Mouse (Mus musculus) forebrain, embryonic 10.5 days (tissue): ENCODE results near the gene Exosc5. TPM values are rescaled to one million over a fixed set of nuclear protein-coding genes. Genes with fewer than 3 reads are reported as not detected.

Experiments used
- DNase-seq: peaks from one replicate; pipeline ENCODE4 v3.0.0-alpha.2; 2017; ENCODE audit warnings: low spot score; ENCODE audit errors: extremely low spot score
- H3K27ac ChIP-seq: fragments of 300-500 bp; sonication (generic); 2 replicates; pipeline ENCODE4 v1.5.1; 2016; ENCODE audit warnings: mild to moderate bottlenecking
- H3K27me3 ChIP-seq: fragments of 300-500 bp; sonication (generic); 2 replicates; pipeline ENCODE4 v1.6.1; 2016; ENCODE audit warnings: mild to moderate bottlenecking; ENCODE audit not compliant: poor library complexity, severe bottlenecking
- H3K36me3 ChIP-seq: fragments of 300-500 bp; sonication (generic); replicated peaks from 2 replicates; pipeline ENCODE4 v1.6.1; 2016; ENCODE audit warnings: mild to moderate bottlenecking, moderate library complexity
- H3K4me1 ChIP-seq: fragments of 300-500 bp; sonication (generic); 2 replicates; pipeline ENCODE4 v1.6.1; 2016
- H3K4me3 ChIP-seq: fragments of 300-500 bp; sonication (generic); 2 replicates; pipeline ENCODE4 v1.5.1; 2016; ENCODE audit warnings: mild to moderate bottlenecking, moderate library complexity
- H3K9me3 ChIP-seq: fragments of 300-500 bp; sonication (generic); 2 replicates; pipeline ENCODE4 v1.6.1; 2016; ENCODE audit warnings: mild to moderate bottlenecking, moderate library complexity
- WGBS: fragments of 180-500 bp; shearing (Covaris S2); methylation state at CpG from one replicate; pipeline ENCODE4 v1.1.7; 2016; 5-methylcytosine and 5-hydroxymethylcytosine counted together
- polyA plus RNA-seq: library from polyadenylated mRNA; unstranded; fragments of >200 nt; fragmentation: Nextera tagmentation; extraction: Ambion mirVana; gene quantifications from 2 replicates; pipeline ENCODE4 v1.2.1, GENCODE M21; 2016

The Exosc5 gene
- polyA plus RNA-seq, 1 experiment from 2014 or later = 82.1 TPM

DNA sequence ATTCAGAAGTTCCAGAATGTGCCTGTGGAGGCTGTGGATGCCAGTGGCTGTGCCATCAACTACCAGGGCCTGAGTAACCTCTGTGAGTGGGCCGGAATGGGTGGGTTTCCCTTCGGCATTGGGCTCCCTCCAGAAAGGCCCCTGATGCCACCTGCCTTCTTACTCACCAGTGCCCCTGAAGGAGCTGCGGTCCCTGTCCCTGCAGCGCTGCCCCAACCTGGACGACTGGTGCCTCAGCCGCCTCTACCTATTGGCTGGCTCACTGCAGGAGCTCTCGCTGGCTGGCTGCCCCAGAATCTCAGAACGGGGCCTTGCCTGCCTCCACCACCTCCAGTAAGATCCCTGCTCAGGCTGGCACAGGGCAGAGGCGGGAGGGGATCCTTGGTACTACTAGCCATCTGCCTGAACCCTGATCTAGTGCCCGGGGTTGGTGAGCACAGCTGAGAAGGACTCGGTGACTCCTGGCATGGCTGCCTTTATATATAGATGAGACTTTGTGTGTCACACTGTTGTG is 35.0 kb upstream of the Exosc5 start:
- Histone ChIP-seq H3K4me1 (peaks cover 28% of the 10 kb centered on the region), H3K27me3 (peaks cover 28% of the 10 kb centered on the region), H3K4me3 (no peak overlapping the region), H3K36me3 (peaks cover 22% of the 10 kb centered on the region), H3K27ac (no peak overlapping the region), H3K9me3 (no peaks in the 10 kb centered on the region)
- WGBS = 88% methylated on average over 11 of the region's 11 CpGs
- DNase-seq = no peak

DNA sequence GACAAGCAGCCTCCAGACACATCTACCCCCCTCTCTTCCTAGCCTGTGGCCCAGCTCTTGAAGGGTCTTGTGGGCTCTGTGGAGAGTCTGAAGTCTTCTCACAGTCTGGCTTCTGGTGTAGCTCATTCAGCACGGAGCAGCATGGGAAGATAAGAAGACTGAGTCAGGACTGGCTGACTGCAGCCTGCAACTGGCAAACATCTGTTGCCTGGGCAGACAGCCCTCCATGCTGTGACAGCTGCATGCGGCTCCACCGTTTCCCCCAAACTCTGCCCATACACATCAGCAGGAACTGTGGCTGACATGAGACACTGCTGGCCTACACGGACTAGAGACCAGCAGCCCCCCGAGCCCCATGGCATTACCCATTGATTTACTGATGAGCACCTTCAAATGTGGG is 34.1 kb upstream of the Exosc5 start:
- peaks cover 22% of the 10 kb centered on the region for H3K36me3 ChIP-seq
- H3K27me3 ChIP-seq = peaks cover 33% of the 10 kb centered on the region
- DNase-seq = no peak
- no peak overlapping the region for H3K4me3 ChIP-seq
- H3K4me1 ChIP-seq = peaks cover 21% of the 10 kb centered on the region
- WGBS = 82% methylated on average over 5 of the region's 5 CpGs
- no peaks in the 10 kb centered on the region for H3K9me3 ChIP-seq
- H3K27ac ChIP-seq = no peak overlapping the region

DNA sequence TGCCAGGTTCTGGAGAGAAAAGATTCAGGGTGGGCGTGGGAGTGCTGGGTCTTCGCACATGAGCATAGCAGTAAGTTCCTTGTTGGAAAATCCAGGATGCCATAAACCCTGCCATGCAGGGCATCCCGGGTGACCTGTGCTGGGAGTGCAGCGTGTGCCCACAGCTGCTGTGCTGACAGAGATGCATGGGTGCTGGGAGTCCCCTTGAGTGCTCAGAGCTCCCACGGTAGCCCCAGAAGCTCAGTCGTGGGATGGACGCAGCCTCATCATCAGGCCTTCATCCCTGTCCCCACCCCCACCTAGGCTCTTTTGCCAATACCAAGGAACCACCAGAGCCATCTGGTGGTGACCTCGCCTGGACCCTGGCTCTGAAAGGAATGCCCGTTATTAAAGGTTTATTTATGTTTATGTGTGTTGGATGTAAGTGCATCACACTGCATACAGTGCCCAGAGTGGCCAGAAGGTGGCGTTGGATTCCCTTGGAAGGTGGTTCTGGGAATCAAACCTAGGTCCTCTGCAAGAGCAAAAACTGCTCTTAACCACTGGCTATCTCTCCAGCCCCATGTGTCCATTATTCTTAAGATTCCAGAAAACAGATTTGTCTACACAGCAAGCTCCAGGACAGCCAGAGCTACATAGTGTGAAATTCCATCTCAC is 33.2 kb upstream of the Exosc5 start:
- DNase-seq = no peak
- peaks cover 17% of the 10 kb centered on the region for H3K4me1 ChIP-seq
- H3K36me3 ChIP-seq = peaks cover 31% of the 10 kb centered on the region
- peaks cover 33% of the 10 kb centered on the region for H3K27me3 ChIP-seq
- no peak overlapping the region for H3K27ac ChIP-seq
- H3K4me3 ChIP-seq = no peak overlapping the region
- WGBS = 78% methylated on average over 10 of the region's 10 CpGs
- no peaks in the 10 kb centered on the region for H3K9me3 ChIP-seq

DNA sequence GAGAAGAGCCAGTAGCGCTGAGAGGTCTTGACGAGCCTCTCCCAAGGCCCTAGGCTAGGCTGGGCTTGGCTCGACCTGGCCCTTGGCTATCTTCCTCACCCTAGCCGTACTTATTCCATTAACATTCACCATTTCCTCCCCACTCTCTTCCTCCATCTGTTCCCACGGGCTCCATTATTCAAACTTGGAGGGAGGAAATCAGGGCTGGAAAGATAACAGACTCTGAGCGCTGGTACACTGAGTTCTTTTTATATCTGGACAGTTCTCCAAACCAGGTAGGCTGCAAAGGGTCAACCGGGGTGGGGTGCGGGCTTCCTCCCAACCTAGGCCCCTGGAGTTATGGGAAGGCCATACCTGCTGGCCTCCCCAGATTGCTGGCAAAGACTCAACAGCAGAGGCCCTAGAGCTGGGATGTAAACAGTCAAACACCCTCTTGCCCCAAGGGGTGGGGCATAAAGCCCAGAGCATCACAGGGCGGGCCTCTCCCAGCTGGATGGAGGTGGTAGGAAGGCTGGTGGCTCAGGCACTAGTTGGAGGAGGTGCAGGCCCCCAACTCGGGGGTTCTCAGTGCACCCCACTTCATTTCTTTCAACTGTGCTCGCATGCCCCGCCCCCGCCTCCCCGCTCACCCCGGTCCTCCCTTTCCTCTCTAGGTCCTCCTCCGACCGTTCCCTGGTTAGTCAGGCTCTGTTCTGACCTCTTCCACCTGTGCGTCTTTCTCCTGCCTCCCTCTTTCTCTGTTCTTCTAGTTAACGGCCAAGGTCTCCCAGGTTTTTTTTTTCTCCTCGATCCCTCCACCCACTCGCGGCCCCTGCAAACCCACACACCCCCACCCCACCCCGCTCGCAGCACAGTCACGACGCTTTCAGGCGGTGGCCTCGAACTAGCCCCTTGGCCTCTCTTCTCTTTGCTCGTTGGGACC is 32.2 kb upstream of the Exosc5 start, which contains the start of gene B3gnt8:
TSS of gene B3gnt8 (plus strand) at position 146 of the 922 bp plus-strand sequence.
- H3K27ac ChIP-seq = peak within 1 kb of the TSS; percentile 62
- H3K27me3 ChIP-seq = peaks cover 33% of the 10 kb centered on the region
- peaks cover 40% of the 10 kb centered on the region for H3K36me3 ChIP-seq
- peak within 1 kb of the TSS; percentile 48 for H3K4me3 ChIP-seq
- 21% methylated on average over 29 of the region's 29 CpGs for WGBS
- H3K9me3 ChIP-seq = no peaks in the 10 kb centered on the region
- H3K4me1 ChIP-seq = peaks cover 17% of the 10 kb centered on the region
- DNase-seq = no peak

DNA sequence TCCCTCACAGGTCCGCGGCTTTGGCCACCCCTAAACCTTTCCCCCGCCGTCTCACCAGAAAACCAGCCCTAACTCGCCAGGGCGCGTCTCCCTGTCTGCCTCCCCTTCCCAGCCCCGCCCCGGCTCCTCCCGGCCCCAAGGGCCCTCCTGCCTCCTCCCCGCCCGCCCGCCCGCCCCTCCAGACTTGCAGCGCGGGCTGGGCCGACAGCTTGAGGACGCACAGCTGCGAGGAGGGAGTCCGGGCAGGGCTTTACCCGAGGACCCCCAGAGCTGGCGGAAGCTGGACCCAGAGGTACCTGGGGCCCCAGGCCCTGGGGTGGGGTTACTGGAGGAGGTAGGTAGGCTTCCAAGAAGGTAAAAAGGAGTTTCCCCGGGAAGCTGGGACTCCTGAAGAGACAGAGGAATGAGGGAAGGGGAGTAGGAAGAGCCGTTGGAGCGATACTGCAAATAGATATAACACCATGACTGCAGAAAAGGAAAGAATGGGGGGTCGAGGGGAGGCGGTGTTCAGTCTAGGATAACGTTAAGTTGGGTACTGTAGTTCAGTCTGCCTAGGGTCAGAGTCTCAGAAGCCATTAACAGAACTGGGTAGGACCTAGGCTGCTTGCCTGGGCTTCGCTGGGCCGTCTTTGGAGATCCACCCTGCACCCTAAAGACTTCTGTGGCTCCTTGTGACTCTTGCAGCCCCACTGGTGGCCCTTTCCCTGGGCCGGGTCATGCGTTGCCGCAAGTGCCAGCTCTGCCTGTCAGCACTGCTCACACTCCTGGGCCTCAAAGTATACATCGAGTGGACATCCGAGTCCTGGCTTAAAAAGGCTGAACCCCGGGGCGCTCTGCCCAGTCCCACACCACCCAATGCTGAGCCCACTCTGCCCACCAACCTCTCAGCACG is 31.3 kb upstream of the Exosc5 start:
- Histone ChIP-seq H3K27ac (peak overlapping the region; percentile 62), H3K4me3 (peak overlapping the region; percentile 48), H3K27me3 (peaks cover 33% of the 10 kb centered on the region), H3K9me3 (no peaks in the 10 kb centered on the region), H3K36me3 (peaks cover 34% of the 10 kb centered on the region), H3K4me1 (peaks cover 17% of the 10 kb centered on the region)
- 18% methylated on average over 38 of the region's 38 CpGs for WGBS
- DNase-seq = peak; percentile 41

DNA sequence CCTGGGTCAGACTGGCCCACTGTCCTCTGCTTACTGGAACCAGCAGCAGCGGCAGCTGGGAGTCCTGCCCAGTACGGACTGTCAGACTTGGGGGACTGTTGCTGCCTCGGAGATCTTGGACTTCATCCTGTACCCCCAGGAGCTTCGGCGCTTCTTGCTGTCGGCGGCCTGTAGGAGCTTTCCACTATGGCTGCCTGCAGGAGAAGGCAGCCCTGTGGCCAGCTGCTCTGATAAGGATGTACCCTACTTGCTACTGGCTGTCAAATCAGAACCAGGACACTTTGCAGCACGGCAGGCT is 30.7 kb upstream of the Exosc5 start:
- H3K27ac ChIP-seq = no peak overlapping the region
- H3K9me3 ChIP-seq = no peaks in the 10 kb centered on the region
- H3K4me3 ChIP-seq = peak overlapping the region; percentile 48; the same call in 1 of the 2 replicates
- 70% methylated on average over 8 of the region's 8 CpGs for WGBS
- DNase-seq = no peak
- H3K36me3 ChIP-seq = peaks cover 36% of the 10 kb centered on the region
- H3K27me3 ChIP-seq = peaks cover 33% of the 10 kb centered on the region
- peaks cover 17% of the 10 kb centered on the region for H3K4me1 ChIP-seq

DNA sequence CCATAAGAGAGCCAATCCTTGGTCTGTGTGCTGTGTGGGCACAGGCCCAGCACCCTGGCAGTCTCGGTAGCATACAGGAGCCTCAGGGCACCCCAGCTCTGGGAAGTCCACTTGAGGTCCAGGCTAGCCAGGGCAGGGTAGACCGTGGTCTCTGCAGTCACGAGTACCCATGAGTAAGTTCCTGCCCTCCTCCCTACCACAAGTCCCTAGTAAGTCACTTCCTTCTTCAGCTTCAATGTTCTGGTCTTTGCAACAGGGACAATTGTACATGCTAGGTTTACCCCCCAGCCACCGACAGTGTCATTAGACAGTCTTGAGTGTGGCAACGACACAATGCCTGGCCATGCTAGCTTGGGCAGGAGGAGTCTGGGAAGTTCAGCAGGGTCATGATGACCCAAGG is 26.3 kb upstream of the Exosc5 start:
- peaks cover 25% of the 10 kb centered on the region for H3K36me3 ChIP-seq
- no peaks in the 10 kb centered on the region for H3K9me3 ChIP-seq
- no peak for DNase-seq
- no peak overlapping the region for H3K4me3 ChIP-seq
- H3K27me3 ChIP-seq = peaks cover 17% of the 10 kb centered on the region
- WGBS = 92% methylated on average over 5 of the region's 5 CpGs
- H3K27ac ChIP-seq = no peak overlapping the region
- H3K4me1 ChIP-seq = peaks cover 6% of the 10 kb centered on the region

DNA sequence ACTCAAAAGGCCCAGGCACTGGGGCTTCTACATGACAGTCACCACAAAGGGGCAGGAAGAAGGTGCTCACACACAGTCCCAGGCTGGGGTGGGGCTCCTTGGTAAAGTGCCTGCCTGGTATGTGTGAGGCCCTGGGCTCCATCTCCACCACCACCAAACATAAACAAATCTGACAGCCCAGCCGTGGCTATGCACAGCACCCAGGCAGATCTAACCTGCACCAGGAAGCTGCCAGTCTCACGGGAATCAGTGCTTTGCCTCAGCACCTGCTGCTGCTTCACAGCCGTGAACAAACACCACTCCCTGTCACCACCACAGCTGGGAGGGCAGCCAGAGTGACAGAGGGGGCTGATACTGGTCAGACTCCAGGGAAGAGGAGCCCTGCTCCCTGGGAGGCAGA is 22.6 kb upstream of the Exosc5 start:
- Histone ChIP-seq H3K36me3 (peaks cover 21% of the 10 kb centered on the region), H3K9me3 (no peaks in the 10 kb centered on the region), H3K4me1 (no peaks in the 10 kb centered on the region; the same call in 1 of the 2 replicates), H3K27me3 (no peaks in the 10 kb centered on the region), H3K4me3 (no peak overlapping the region), H3K27ac (no peak overlapping the region)
- WGBS = 79% methylated on average over 3 of the region's 3 CpGs
- no peak for DNase-seq

DNA sequence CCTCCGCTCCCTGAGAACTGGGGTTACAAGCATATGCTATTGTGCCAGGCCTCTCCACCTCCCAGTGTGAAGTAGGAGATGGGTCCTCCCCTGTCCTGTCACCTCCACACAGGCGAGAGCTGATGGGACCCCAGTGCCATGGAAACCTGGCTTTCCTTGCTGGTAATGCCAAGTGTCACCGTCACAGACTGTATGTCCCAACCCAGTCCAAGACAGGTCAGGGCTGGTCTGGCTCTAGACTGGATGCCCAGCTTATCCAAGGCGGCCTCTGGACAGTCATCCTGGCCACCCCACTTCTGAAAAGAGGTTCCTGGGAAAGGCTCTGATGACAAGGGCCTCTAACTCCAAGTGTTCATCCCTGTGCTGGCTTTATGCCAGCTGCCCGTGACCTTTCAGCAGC is 21.9 kb upstream of the Exosc5 start:
- Histone ChIP-seq H3K27me3 (no peaks in the 10 kb centered on the region), H3K4me1 (no peaks in the 10 kb centered on the region; the same call in 1 of the 2 replicates), H3K36me3 (peaks cover 20% of the 10 kb centered on the region; the same call in 1 of the 2 replicates), H3K4me3 (no peak overlapping the region), H3K9me3 (no peaks in the 10 kb centered on the region), H3K27ac (no peak overlapping the region)
- no peak for DNase-seq
- WGBS = 92% methylated on average over 5 of the region's 5 CpGs

DNA sequence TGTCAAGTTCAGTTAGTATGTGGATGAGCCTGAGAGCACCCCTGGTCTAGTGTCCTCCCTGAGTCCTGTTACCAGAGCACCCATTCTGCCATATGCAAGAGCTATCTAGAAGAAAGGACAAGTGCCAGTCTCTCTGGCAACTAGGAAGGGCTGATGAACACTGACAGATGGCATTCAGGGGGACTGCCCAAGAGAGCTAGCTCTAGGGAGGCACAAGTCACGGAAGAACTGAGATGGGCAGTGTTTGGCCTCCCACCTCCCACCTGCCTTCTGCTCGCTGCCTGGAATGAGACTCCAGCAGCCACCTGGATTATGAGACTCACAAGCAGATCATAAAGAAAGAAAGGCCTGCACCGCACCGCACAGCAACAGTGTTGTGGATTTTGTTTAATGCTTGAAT is 19.2 kb upstream of the Exosc5 start:
- no peak overlapping the region for H3K27ac ChIP-seq
- H3K9me3 ChIP-seq = no peaks in the 10 kb centered on the region
- no peak overlapping the region for H3K4me3 ChIP-seq
- peaks cover under 1% of the 10 kb centered on the region for H3K4me1 ChIP-seq
- 89% methylated on average over 4 of the region's 4 CpGs for WGBS
- H3K36me3 ChIP-seq = peaks cover 18% of the 10 kb centered on the region; the same call in 1 of the 2 replicates
- no peak for DNase-seq
- H3K27me3 ChIP-seq = no peaks in the 10 kb centered on the region

DNA sequence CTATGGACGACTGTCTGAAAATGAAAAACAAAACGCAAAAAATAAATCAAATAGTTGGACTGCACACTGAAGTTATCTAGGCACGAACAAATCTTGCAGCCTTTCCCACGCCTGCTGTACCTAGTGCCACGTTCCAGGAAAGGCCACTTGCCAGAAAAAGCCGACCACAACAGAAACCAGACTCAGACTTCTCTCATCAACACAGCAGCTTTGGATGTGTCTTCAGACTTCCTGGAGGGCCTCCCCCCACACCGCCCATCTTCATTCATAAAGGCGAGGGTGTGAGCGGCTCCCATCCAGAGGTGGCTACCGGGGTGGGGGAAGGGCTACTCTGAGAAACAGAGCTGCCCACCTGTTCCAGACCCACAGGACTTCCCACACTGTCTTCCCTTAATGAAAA is 14.8 kb upstream of the Exosc5 start:
- no peak for DNase-seq
- Histone ChIP-seq H3K36me3 (peaks cover 6% of the 10 kb centered on the region; the same call in 1 of the 2 replicates), H3K9me3 (no peaks in the 10 kb centered on the region), H3K27ac (no peak overlapping the region), H3K4me3 (no peak overlapping the region), H3K4me1 (peaks cover 12% of the 10 kb centered on the region), H3K27me3 (no peaks in the 10 kb centered on the region)
- WGBS = 82% methylated on average over 10 of the region's 10 CpGs

DNA sequence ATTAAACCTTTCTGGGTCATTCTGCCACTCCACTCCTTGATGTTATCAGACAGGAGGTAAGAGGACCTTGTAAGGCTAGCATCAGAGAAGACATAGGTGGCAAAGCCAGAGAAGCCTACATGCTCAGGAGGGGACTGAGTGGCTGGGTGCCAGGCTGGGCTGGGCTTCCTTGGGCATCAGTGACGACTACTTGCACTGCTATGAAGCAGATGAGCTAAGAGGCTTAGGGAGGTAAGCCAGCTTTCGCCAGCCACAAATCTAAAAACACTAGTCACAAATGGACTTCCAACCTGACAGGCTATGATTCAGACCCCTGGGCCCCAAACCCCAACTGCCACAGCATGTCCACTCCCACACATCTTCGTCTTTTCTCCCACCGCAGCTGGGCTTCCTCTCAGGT is 14.3 kb upstream of the Exosc5 start:
- 76% methylated on average over 4 of the region's 4 CpGs for WGBS
- DNase-seq = no peak
- no peak overlapping the region for H3K4me3 ChIP-seq

More for the DNA sequence above, 14.3 kb upstream of the Exosc5 start:
- H3K9me3 ChIP-seq = no peaks in the 10 kb centered on the region
- H3K36me3 ChIP-seq = peaks cover 6% of the 10 kb centered on the region; the same call in 1 of the 2 replicates
- H3K27ac ChIP-seq = no peak overlapping the region
- H3K4me1 ChIP-seq = peaks cover 14% of the 10 kb centered on the region
- H3K27me3 ChIP-seq = no peaks in the 10 kb centered on the region
